Comparison of ENCODE assay signal across 12 mouse cellular contexts in the genomic region with DNA sequence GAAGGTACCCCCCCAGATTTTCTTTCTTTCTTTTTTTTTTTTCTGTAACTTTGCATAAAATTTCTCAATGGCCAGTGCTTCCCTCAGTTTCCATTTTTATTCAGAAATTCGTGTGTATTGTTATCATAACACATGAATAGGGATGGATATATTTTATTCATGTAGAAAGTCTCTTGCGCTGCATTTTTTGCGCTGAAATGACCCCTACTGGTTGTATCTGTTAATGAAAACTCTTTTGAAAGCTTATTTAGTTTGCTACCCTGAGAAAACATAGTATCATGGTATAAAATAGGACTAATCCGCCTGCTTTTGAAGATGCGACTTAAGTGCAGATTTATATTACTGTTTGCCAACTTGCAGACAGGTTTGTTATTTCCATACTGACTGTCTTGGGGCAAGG. TPM values are rescaled to one million over a fixed set of nuclear protein-coding genes. Genes with fewer than 3 reads are reported as not detected.
DNase-seq lines count a peak whose midpoint lies in the region; ATAC-seq and TF ChIP-seq lines count a peak whose summit lies in the region.
"Had no signal": no experiment of that assay in that cellular context is flagged by ENCODE, and none has a peak within 500 bp of the region (broad histone marks: within the 10 kb centered on the region; RNA-seq: fewer than 3 reads in every experiment).

No protein-coding gene starts in this region.

- H3K4me1 ChIP-seq in heart, embryonic 13.5 days = peaks cover 51% of the 10 kb centered on the region
- H3K4me1 ChIP-seq in lung, postnatal 0 days (ENCODE audit: insufficient read depth, low read depth, low read length) = peaks cover 17% of the 10 kb centered on the region
- peaks cover 74% of the 10 kb centered on the region for H3K4me1 ChIP-seq in limb, embryonic 13.5 days
- H3K4me1 ChIP-seq in stomach, embryonic 16.5 days (ENCODE audit: control insufficient read depth, insufficient read depth, low read length) = peaks cover 39% of the 10 kb centered on the region
- H3K4me1 ChIP-seq in heart, embryonic 10.5 days = peaks cover 44% of the 10 kb centered on the region

- H3K36me3 ChIP-seq in heart, embryonic 13.5 days = no peaks in the 10 kb centered on the region
- H3K36me3 ChIP-seq in lung, postnatal 0 days (ENCODE audit: insufficient read depth, low read length) = no peaks in the 10 kb centered on the region
- H3K36me3 ChIP-seq in limb, embryonic 13.5 days = no peaks in the 10 kb centered on the region
- no peaks in the 10 kb centered on the region for H3K36me3 ChIP-seq in stomach, embryonic 16.5 days (ENCODE audit: control insufficient read depth, insufficient read depth, low read length)
- no peaks in the 10 kb centered on the region for H3K36me3 ChIP-seq in heart, embryonic 10.5 days
- H3K36me3 ChIP-seq: liver, embryonic 13.5 days had no signal

- H3K4me3 ChIP-seq in heart, embryonic 13.5 days = peak overlapping the region; percentile 85; the same call in 1 of the 2 replicates
- H3K4me3 ChIP-seq in lung, postnatal 0 days (ENCODE audit: low read depth, low read length) = no peak overlapping the region
- H3K4me3 ChIP-seq in limb, embryonic 13.5 days = no peak overlapping the region
- no peak overlapping the region for H3K4me3 ChIP-seq in stomach, embryonic 16.5 days (replicated peaks; ENCODE audit: low read length)
- no peak overlapping the region for H3K4me3 ChIP-seq in heart, embryonic 10.5 days
- H3K4me3 ChIP-seq: erythroblast, embryonic 14.5 days; liver, embryonic 13.5 days; myocyte had no signal

- H3K27me3 ChIP-seq in heart, embryonic 13.5 days (replicated peaks) = peaks cover 17% of the 10 kb centered on the region
- peaks cover 24% of the 10 kb centered on the region; the same call in 1 of the 2 replicates for H3K27me3 ChIP-seq in lung, postnatal 0 days (replicated peaks; ENCODE audit: insufficient read depth, low read length)
- H3K27me3 ChIP-seq in limb, embryonic 13.5 days = peaks cover 5% of the 10 kb centered on the region; the same call in 1 of the 2 replicates
- H3K27me3 ChIP-seq in stomach, embryonic 16.5 days (ENCODE audit: control insufficient read depth, insufficient read depth, low read length) = no peaks in the 10 kb centered on the region
- H3K27me3 ChIP-seq in heart, embryonic 10.5 days (ENCODE audit: insufficient read depth, poor library complexity, severe bottlenecking) = peaks cover 28% of the 10 kb centered on the region

- no peak for ATAC-seq in heart, embryonic 13.5 days (ENCODE audit: extremely low read depth, insufficient number of reproducible peaks, low FRiP score, low TSS enrichment)
- no peak for ATAC-seq in lung, postnatal 0 days
- ATAC-seq in limb, embryonic 13.5 days (ENCODE audit: low FRiP score, low read depth) = no peak
- no peak for ATAC-seq in stomach, embryonic 16.5 days (ENCODE audit: insufficient read depth, low FRiP score)

- 0 out of 2 replicates have a peak overlapping the region, but pooled peaks have one; percentile 97 for H3K4me2 ChIP-seq in heart, embryonic 13.5 days
- H3K4me2 ChIP-seq in lung, postnatal 0 days (replicated peaks; ENCODE audit: low read depth, low read length) = no peak overlapping the region
- peak overlapping the region; percentile 98 for H3K4me2 ChIP-seq in limb, embryonic 13.5 days (replicated peaks)
- 0 out of 2 replicates have a peak overlapping the region, but pooled peaks have one; percentile 98 for H3K4me2 ChIP-seq in stomach, embryonic 16.5 days (ENCODE audit: low read depth, low read length)
- H3K4me2 ChIP-seq: liver, embryonic 13.5 days had no signal

- peak; percentile 58 for TF ChIP-seq CTCF in lung, postnatal 0 days (IDR thresholded peaks at IDR 0.05)

- DNase-seq in heart, adult 11 months = no peak
- DNase-seq in lung, postnatal 0 days (ENCODE audit: low spot score) = peak; percentile 35
- DNase-seq in lung, postnatal 36 days = no peak
- no peak for DNase-seq in heart, embryonic 10.5 days (ENCODE audit: low spot score)
- no peak for DNase-seq in urinary bladder, postnatal 4 days (ENCODE audit: low spot score in 2 of 2)
- DNase-seq: heart, postnatal 14 days; liver, embryonic 13.5 days had no signal

- no peak overlapping the region for H3K27ac ChIP-seq in heart, embryonic 13.5 days (replicated peaks)
- H3K27ac ChIP-seq in lung, postnatal 0 days (ENCODE audit: low read length) = no peak overlapping the region
- no peak overlapping the region for H3K27ac ChIP-seq in limb, embryonic 13.5 days
- no peak overlapping the region for H3K27ac ChIP-seq in stomach, embryonic 16.5 days (ENCODE audit: low read length)
- no peak overlapping the region for H3K27ac ChIP-seq in heart, embryonic 10.5 days
- H3K27ac ChIP-seq: liver, embryonic 13.5 days had no signal

- 60% methylated on average over 5 of the region's 5 CpGs for WGBS in heart, embryonic 13.5 days
- 42% methylated on average over 5 of the region's 5 CpGs for WGBS in lung, postnatal 0 days
- WGBS in limb, embryonic 13.5 days = 53% methylated on average over 5 of the region's 5 CpGs
- WGBS in stomach, embryonic 16.5 days = 42% methylated on average over 5 of the region's 5 CpGs
- WGBS in heart, embryonic 10.5 days = 64% methylated on average over 5 of the region's 5 CpGs

- no peak overlapping the region for H3K9ac ChIP-seq in heart, embryonic 13.5 days
- H3K9ac ChIP-seq in lung, postnatal 0 days (replicated peaks; ENCODE audit: low read depth) = no peak overlapping the region
- H3K9ac ChIP-seq in limb, embryonic 13.5 days = no peak overlapping the region
- no peak overlapping the region for H3K9ac ChIP-seq in stomach, embryonic 16.5 days (ENCODE audit: low read length)
- H3K9ac ChIP-seq: liver, embryonic 13.5 days had no signal

- H3K9me3 ChIP-seq in heart, embryonic 13.5 days = no peaks in the 10 kb centered on the region
- H3K9me3 ChIP-seq in lung, postnatal 0 days (ENCODE audit: low read length) = no peaks in the 10 kb centered on the region
- H3K9me3 ChIP-seq in limb, embryonic 13.5 days = no peaks in the 10 kb centered on the region
- H3K9me3 ChIP-seq in stomach, embryonic 16.5 days (replicated peaks; ENCODE audit: control insufficient read depth, low read length) = no peaks in the 10 kb centered on the region
- H3K9me3 ChIP-seq in heart, embryonic 10.5 days = no peaks in the 10 kb centered on the region
- H3K9me3 ChIP-seq: liver, embryonic 13.5 days had no signal

- no peak for TF ChIP-seq EP300 in lung, postnatal 0 days (IDR thresholded peaks at IDR 0.05)

RNA-seq across cellular contexts. Expression of a gene that starts 3.4 kb away (rescaled TPM):
- 2.1 and 2.2 TPM in 2 replicates for polyA plus RNA-seq in heart, embryonic 13.5 days (2015; fragmentation: Nextera tagmentation; extraction: Ambion mirVana)
- 8.2 and 10.2 TPM in 2 replicates for polyA plus RNA-seq in lung, postnatal 0 days (2015; fragmentation: Nextera tagmentation; extraction: Ambion mirVana)
- polyA plus RNA-seq in limb, embryonic 13.5 days (2015; fragmentation: Nextera tagmentation; extraction: Ambion mirVana) = 7.0 and 7.4 TPM in 2 replicates
- 3.5 and 3.9 TPM in 2 replicates for polyA plus RNA-seq in stomach, embryonic 16.5 days (2015; fragmentation: Nextera tagmentation; extraction: Ambion mirVana)
- polyA plus RNA-seq in heart, embryonic 10.5 days (2016; fragmentation: Nextera tagmentation; extraction: Ambion mirVana) = 2.0 and 3.6 TPM in 2 replicates
